Mouse (Mus musculus) ES-E14 (cell line): ENCODE results near the gene Zfp768.

Experiments used
- CHD2 ChIP-seq: IDR thresholded peaks from 2 replicates; pipeline ENCODE4 v1.6.1; 2014; ENCODE audit warnings: mild to moderate bottlenecking, low read depth, low read length, inconsistent platforms
- HCFC1 ChIP-seq: IDR thresholded peaks from 2 replicates; pipeline ENCODE4 v1.6.1; 2012; ENCODE audit warnings: low read length, inconsistent platforms, borderline replicate concordance; ENCODE audit not compliant: insufficient read depth
- MAFK ChIP-seq: IDR thresholded peaks from 2 replicates; pipeline ENCODE4 v1.6.1; 2014; ENCODE audit warnings: mild to moderate bottlenecking, low read depth, low read length, inconsistent platforms; ENCODE audit not compliant: insufficient read depth
- ZC3H11A ChIP-seq: IDR thresholded peaks from 2 replicates; pipeline ENCODE4 v1.6.1; 2012; ENCODE audit warnings: low read depth, mild to moderate bottlenecking, inconsistent platforms, low read length, borderline replicate concordance
- ZNF384 ChIP-seq: IDR thresholded peaks from 2 replicates; pipeline ENCODE4 v1.6.1; 2012; ENCODE audit warnings: low read depth, low read length, inconsistent platforms

DNA sequence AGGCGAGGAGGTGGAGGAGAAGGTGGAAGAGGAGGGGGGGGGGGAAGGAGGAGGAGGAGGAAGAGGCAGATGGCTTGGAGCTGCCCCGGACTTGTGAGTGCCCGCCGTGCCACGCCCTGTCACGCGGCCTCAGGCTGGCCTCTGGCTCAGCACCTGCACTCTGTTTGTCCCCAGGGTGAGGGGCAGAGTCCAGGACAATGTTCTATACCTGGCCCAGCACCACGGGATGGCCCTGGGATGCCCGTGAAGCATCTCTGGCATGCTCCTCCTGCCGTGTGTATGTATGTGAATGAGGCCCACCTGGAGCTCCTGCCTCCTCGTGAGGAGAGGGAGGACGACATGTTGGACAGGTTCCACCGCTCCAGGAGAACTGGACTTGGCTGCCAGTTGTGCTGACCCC lies 16.1 kb upstream of the Zfp768 start:
- no peak for TF ChIP-seq MAFK
- no peak for TF ChIP-seq HCFC1
- TF ChIP-seq ZC3H11A: no peak
- TF ChIP-seq ZNF384: no peak
- TF ChIP-seq CHD2: no peak
